Mouse (Mus musculus): ENCODE measurements at regions not wholly inside any gene's neighbourhood (a gene's known extent, or its start where the extent isn't known, plus 50 kb on each side); places are given as distances from the start of the nearest gene placed in this dataset.

GRCm38 (mm10) chr1:35855650-35856049 lies 212.6 kb upstream of the Hs6st1 start:
- TF ChIP-seq EP300 (IDR thresholded peaks at IDR 0.05; ENCODE audit: insufficient read depth, low read depth, low read length): no peak
- TF ChIP-seq POLR2A (IDR thresholded peaks at IDR 0.05; ENCODE audit: insufficient read depth, low read depth, low read length): no peak

Data from heart, adult 2 months (tissue).